Mouse (Mus musculus) kidney, postnatal 0 days (tissue): Measurements from ENCODE around the gene Lrch3. TPM values are rescaled to one million over a fixed set of nuclear protein-coding genes. Genes with fewer than 3 reads are reported as not detected.
A peak's percentile ranks its signal among the peaks of the same experiment; 100 is the strongest.

Source experiments
- ATAC-seq: fragments of 200-750 bp; cut with Nextera tagmentation; replicated peaks from 2 replicates; pipeline ENCODE4 v1.8.0; 2017; ENCODE audit warnings: low read depth, moderate number of reproducible peaks, moderate TSS enrichment, moderate library complexity; ENCODE audit not compliant: low FRiP score
- DNase-seq: peaks from one replicate; pipeline ENCODE4 v3.0.0-alpha.2; 2016; ENCODE audit warnings: low spot score
- H3K27ac ChIP-seq: fragments of 300-500 bp; sonication (generic); 2 replicates; pipeline ENCODE4 v1.5.1; 2014; ENCODE audit warnings: mild to moderate bottlenecking
- H3K27me3 ChIP-seq: fragments of 300-500 bp; sonication (generic); 2 replicates; pipeline ENCODE4 v1.6.1; 2014; ENCODE audit warnings: low read length, mixed read lengths; ENCODE audit not compliant: insufficient read depth
- H3K36me3 ChIP-seq: fragments of 300-500 bp; sonication (generic); 2 replicates; pipeline ENCODE4 v1.6.1; 2014; ENCODE audit warnings: low read length, mixed read lengths; ENCODE audit not compliant: insufficient read depth
- H3K4me1 ChIP-seq: fragments of 300-500 bp; sonication (generic); replicated peaks from 2 replicates; pipeline ENCODE4 v1.6.1; 2014; ENCODE audit warnings: antibody characterized with exemption, low read length, mixed read lengths; ENCODE audit not compliant: insufficient read depth
- H3K4me2 ChIP-seq: fragments of 300-500 bp; sonication (generic); 2 replicates; pipeline ENCODE4 v1.6.1; 2014; ENCODE audit warnings: mild to moderate bottlenecking, low read length, moderate library complexity, mixed read lengths
- H3K4me3 ChIP-seq: fragments of 300-500 bp; sonication (generic); replicated peaks from 2 replicates; pipeline ENCODE4 v1.5.1; 2014; ENCODE audit warnings: low read depth, low read length
- H3K9ac ChIP-seq: fragments of 300-500 bp; sonication (generic); 2 replicates; pipeline ENCODE4 v1.6.1; 2014; ENCODE audit warnings: low read depth, low read length
- H3K9me3 ChIP-seq: fragments of 300-500 bp; sonication (generic); replicated peaks from 2 replicates; pipeline ENCODE4 v1.6.1; 2016; ENCODE audit warnings: low read length, inconsistent platforms, mixed read lengths
- CTCF ChIP-seq: IDR thresholded peaks from 2 replicates; pipeline ENCODE4 v1.5.1; 2016; ENCODE audit warnings: antibody characterized with exemption, low read depth, mild to moderate bottlenecking, moderate library complexity
- WGBS: fragments of 180-500 bp; shearing (Covaris S2); extraction: QIAGEN DNeasy Blood & Tissue Kit; methylation state at CpG from one replicate; pipeline ENCODE4 v1.1.7; 2014; 5-methylcytosine and 5-hydroxymethylcytosine counted together
- polyA plus RNA-seq: library from polyadenylated mRNA; unstranded; fragments of >200 nt; fragmentation: Nextera tagmentation; extraction: Ambion mirVana; gene quantifications from 2 replicates; pipeline ENCODE4 v1.2.1, GENCODE M21; 2015

Gene Lrch3
- polyA plus RNA-seq, 1 experiment from 2014 or later, result 14.1 TPM

DNA sequence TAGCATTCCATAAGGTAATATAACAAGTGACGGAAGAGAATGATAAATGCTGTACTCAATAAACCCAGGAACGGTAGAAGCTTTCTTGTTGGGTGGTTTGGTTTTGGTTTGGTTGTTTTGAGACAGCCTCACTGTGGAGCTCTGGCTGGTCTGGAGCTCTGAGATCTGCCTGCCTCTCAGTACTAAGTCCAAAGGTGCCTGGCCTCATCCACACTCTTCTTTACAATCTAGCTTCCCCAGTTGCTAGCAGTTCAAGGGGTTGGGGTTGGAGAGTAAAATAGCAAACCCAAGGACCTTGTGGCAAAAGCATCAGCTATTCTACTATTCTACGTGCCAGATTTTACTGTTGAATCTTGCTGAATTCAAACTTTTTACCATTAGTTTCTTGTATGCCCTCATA lies 38.1 kb upstream of the Lrch3 start:
- DNase-seq, result no peak
- Histone ChIP-seq H3K27ac (no peak overlapping the region), H3K4me1 (peaks cover 11% of the 10 kb centered on the region), H3K36me3 (no peaks in the 10 kb centered on the region), H3K27me3 (no peaks in the 10 kb centered on the region), H3K9ac (no peak overlapping the region), H3K9me3 (no peaks in the 10 kb centered on the region), H3K4me3 (no peak overlapping the region), H3K4me2 (no peak overlapping the region)
- TF ChIP-seq CTCF, result no peak
- WGBS, result 89% methylated on average over 3 of the region's 3 CpGs
- ATAC-seq, result no peak

DNA sequence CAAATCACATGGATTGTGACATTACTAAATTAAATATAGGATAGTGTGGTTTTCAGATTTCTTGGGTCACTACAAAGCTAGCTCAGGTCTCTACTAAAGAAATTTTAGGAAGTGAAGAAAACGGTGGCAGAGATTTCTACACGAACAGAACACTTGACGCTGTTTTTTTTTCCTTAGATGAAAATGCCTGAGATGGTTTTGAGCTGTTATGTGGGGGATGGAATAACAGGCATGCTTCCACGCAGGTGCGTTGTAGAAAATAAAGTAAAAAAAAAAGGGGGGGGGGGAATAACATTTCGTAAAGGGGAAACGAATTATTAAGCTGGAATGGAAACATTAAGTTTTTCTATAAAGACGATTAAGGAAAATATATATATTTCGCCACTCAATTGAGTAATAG lies 37.1 kb upstream of the Lrch3 start:
- peaks cover 11% of the 10 kb centered on the region for H3K4me1 ChIP-seq
- TF ChIP-seq CTCF, result no peak
- no peaks in the 10 kb centered on the region for H3K9me3 ChIP-seq
- no peaks in the 10 kb centered on the region for H3K36me3 ChIP-seq
- DNase-seq (no peak), ATAC-seq (no peak)
- peak overlapping the region; percentile 91 for H3K4me2 ChIP-seq
- WGBS, result 13% methylated on average over 9 of the region's 9 CpGs
- peak overlapping the region; percentile 73 for H3K4me3 ChIP-seq
- H3K27ac ChIP-seq, result peak overlapping the region; percentile 92
- H3K9ac ChIP-seq, result peak overlapping the region; percentile 78
- no peaks in the 10 kb centered on the region for H3K27me3 ChIP-seq

DNA sequence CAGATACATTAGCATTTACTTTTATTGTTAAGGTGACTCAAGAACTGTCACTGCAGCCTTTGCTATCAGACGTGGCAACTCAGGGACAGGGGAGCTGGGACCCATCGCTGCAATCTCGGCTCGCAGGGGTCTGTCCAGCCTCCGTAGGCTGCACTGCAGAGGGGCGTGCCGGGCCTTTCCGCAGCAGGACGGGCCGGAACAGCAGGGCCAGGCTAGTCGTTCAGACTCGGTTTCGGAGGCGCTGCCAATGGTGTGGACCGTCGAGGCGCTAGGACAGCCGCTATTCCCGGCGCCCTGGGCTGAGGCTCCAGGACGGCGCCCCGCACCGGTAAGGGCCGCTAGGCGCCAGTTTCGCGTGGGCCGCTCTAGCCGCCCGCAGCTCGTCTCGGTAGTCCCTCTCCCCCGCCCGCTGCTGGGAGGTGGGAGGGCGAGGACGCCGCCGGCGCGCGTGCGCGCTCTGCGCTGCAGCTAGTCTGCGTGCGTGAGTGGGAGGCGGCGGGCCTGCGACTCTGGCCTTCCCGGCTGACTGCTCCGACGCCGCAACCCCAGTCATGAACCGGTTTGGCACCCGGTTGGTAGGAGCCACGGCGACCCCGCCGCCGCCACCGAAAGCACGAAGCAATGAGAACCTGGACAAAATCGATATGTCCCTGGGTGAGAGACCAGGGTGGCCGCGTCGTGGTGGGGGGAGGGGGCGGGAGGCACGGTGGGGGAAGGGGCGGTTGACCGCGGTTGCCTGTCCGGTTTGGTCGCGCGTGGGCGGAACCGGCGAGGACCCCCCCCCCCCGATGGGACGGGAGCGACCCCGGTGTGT lies 36.4 kb upstream of the Lrch3 start, which contains the start of the genes Fyttd1 and Rubcn:
Gene Fyttd1 (plus strand): TSS at position 158 of the 814 bp plus-strand sequence.
Gene Rubcn (minus strand): TSS at position 424 of the 814 bp plus-strand sequence.
- H3K9ac ChIP-seq, result peak within 1 kb of the TSS; percentile 78
- ATAC-seq (peak; percentile 93), DNase-seq (peak; percentile 97)
- under 1% methylated on average over 74 of the region's 83 CpGs for WGBS
- H3K4me3 ChIP-seq, result peak within 1 kb of the TSS; percentile 73
- peak; percentile 54 for TF ChIP-seq CTCF
- no peaks in the 10 kb centered on the region for H3K27me3 ChIP-seq
- no peaks in the 10 kb centered on the region for H3K36me3 ChIP-seq
- H3K4me1 ChIP-seq, result peaks cover 11% of the 10 kb centered on the region
- H3K9me3 ChIP-seq, result no peaks in the 10 kb centered on the region
- H3K4me2 ChIP-seq, result peak within 1 kb of the TSS; percentile 91
- peak within 1 kb of the TSS; percentile 92 for H3K27ac ChIP-seq

DNA sequence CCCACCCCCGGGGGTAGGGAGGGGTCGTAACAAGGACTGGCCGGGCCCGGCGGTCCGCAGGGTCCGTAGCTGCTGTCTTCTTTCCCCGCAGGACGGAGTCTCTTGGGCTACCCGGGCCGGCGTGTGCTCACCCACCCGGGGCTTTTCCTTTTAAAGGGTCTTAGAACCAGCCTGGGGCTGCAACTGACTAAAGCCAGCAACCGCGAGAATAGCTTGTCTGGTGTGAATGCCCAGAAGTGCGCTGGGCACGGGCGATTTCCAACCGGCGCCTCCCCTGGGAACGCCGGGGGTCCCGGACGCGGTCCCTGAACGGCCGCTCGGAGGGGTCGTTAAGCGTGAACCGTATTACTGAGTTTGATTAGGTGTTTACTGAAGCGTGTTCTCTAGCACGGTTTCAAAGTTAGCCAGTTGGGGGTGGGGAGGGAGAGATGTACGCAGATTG lies 35.7 kb upstream of the Lrch3 start:
- DNase-seq, result peak; percentile 24
- Histone ChIP-seq H3K9ac (peak overlapping the region; percentile 78), H3K4me2 (peak overlapping the region; percentile 91), H3K9me3 (no peaks in the 10 kb centered on the region), H3K27me3 (no peaks in the 10 kb centered on the region), H3K4me3 (peak overlapping the region; percentile 73), H3K4me1 (peaks cover 11% of the 10 kb centered on the region), H3K27ac (peak overlapping the region; percentile 92), H3K36me3 (no peaks in the 10 kb centered on the region)
- peak; percentile 42 for ATAC-seq
- no peak for TF ChIP-seq CTCF
- WGBS, result under 1% methylated on average over 33 of the region's 34 CpGs

DNA sequence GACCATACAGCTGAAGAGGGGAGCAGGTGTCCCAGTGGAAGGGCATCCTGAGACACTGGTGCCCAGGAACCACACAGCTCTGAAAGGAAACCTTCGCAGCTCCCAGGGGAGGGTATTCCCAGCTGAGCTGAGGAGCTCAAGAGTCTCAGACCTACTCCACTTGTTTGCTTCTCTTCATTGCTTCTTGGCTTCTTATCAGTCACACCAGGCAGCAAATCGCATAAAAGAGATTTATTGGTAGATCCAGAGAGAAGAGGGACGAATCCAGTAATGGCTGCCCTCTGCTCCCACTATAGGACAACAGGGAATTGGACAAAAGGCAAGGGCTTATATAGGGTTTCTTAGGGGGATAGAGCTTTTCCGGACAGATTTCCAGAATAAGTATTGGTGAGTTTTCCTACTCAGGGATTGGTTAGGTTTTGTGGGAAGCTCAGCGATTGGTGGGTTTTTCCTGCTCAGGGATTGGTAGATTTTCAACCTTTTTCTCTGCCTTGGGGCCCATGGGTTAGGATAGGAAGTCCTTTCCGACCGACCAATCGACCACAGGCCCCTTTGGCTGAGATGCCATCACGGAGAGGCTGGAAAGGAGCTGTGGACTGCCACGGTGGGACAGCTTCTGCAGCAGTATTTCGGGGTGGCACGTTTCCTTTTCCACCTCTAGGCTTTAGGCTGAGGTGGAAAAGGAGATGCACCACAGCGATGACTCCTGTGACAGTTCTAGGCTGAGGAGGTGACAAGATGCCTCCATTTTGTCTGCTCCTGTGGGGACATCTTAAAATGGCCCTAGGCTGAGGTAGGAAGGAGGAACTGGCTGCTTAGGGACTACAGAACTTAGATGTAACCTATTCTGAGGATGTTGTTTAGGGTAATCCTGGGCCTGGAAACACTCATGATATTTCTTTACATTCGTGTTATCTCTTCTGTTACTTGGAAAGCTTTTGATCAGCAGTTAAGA lies 34.7 kb upstream of the Lrch3 start:
- H3K9ac ChIP-seq, result peak overlapping the region; percentile 56; the same call in 1 of the 2 replicates
- peak overlapping the region; percentile 91 for H3K4me2 ChIP-seq
- no peaks in the 10 kb centered on the region for H3K27me3 ChIP-seq
- peak overlapping the region; percentile 51; the same call in 1 of the 2 replicates for H3K27ac ChIP-seq
- ATAC-seq (no peak), DNase-seq (peak; percentile 50)
- WGBS, result 77% methylated on average over 14 of the region's 14 CpGs
- peak overlapping the region; percentile 73 for H3K4me3 ChIP-seq
- no peaks in the 10 kb centered on the region for H3K9me3 ChIP-seq
- H3K4me1 ChIP-seq, result peaks cover 11% of the 10 kb centered on the region
- no peak for TF ChIP-seq CTCF
- H3K36me3 ChIP-seq, result no peaks in the 10 kb centered on the region

DNA sequence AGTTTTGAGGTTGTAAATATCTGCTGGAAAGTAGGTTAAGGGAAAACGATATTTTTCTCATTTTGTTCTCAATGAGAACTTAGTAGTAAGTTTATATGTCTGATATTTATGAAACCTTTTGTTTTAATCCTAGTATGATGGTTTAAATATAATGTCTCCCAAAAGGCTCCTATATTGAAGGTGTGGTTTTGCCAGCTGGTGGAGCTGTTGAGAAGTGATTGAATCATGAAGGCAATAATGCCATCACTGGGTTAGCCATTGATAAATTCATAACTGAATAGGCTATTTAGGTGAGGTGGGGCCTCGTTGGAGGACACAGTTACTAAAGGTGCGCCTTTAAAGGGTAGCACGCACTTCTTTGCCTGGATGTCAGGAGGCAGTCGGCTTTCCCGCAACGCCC lies 32.4 kb upstream of the Lrch3 start:
- DNase-seq (no peak), ATAC-seq (no peak)
- Histone ChIP-seq H3K9ac (no peak overlapping the region), H3K27ac (no peak overlapping the region), H3K27me3 (no peaks in the 10 kb centered on the region), H3K4me1 (peaks cover 11% of the 10 kb centered on the region), H3K9me3 (no peaks in the 10 kb centered on the region), H3K4me3 (no peak overlapping the region), H3K4me2 (no peak overlapping the region), H3K36me3 (0 out of 2 replicates have a peak, but pooled peaks cover 8% of the 10 kb centered on the region)
- 68% methylated on average over 7 of the region's 7 CpGs for WGBS
- TF ChIP-seq CTCF, result peak; percentile 16; the same call in 1 of the 2 replicates
